Mouse (Mus musculus): ENCODE measurements around the gene Cdv3. TPM values are rescaled to one million over a fixed set of nuclear protein-coding genes. Genes with fewer than 3 reads are reported as not detected.
A peak's percentile ranks its signal among the peaks of the same experiment; 100 is the strongest.
"Not testable (repeated sequence)": the region's sequence is repeated elsewhere in the genome, so short reads cannot be mapped to it uniquely, and the experiment has no call there.

Gene Cdv3
- total and polyA plus RNA-seq, 2 experiments from 2014 or later: 85.7 to 97.5 TPM

DNA sequence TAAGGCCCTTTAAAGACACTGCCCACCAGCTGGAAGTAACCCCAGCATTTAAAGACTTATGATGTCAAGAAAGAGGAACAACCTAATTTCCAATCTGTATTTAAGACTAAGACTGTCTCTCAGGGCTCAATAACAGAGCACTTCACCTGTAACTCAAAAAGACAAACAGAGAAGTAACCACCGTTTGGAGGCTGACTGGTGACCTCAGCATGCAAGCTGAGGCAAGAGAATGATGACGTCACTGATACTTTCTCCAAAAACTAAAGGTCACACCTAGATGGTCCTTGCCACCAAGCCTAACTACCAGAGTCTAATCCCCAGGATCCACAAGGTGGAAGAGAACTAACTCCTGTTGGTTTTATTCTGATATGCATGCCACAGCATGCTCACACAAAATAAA lies 5.0 kb downstream of the Cdv3 start:
- H3K36me3 ChIP-seq (ENCODE audit: insufficient read depth, low read length): peaks cover 12% of the 10 kb centered on the region; the same call in 1 of the 2 replicates
- H3K4me3 ChIP-seq (ENCODE audit: low read length): no peak overlapping the region
- no peaks in the 10 kb centered on the region for H3K27me3 ChIP-seq (ENCODE audit: insufficient read depth, low read length)
- no peak overlapping the region for H3K4me2 ChIP-seq (ENCODE audit: low read depth, low read length)
- H3K9me3 ChIP-seq (ENCODE audit: low read length): no peaks in the 10 kb centered on the region
- H3K9ac ChIP-seq (replicated peaks; ENCODE audit: low read length): no peak overlapping the region
- ATAC-seq (no peak), DNase-seq (ENCODE audit: low spot score) (no peak)
- WGBS: 79% methylated on average over 2 of the region's 2 CpGs
- no peak for TF ChIP-seq CTCF (IDR thresholded peaks at IDR 0.05; ENCODE audit: low read depth)
- H3K27ac ChIP-seq: no peak overlapping the region
- 0 out of 2 replicates have a peak, but pooled peaks cover 12% of the 10 kb centered on the region for H3K4me1 ChIP-seq (ENCODE audit: insufficient read depth, low read length)

DNA sequence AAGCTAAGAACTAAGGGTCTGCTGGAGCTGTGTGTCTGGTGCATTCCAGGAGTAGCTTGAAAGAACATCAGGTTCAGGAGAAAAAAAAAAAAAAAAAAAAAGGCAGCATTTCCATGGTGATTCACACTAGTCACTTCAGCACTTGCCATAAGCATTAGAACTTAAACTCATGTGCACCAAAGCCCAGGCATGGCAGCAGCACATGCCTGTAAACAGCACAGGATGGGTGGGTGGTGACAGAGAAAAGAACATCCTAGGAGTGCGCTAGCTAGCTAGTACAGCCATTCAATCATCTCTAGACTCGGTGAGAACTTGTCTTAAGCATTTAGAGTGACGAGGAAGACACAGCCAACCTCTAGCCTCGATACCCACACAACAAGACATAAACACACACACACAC lies 7.1 kb downstream of the Cdv3 start:
- H3K27ac ChIP-seq: no peak overlapping the region
- 0 out of 2 replicates have a peak, but pooled peaks cover 8% of the 10 kb centered on the region for H3K4me1 ChIP-seq (ENCODE audit: insufficient read depth, low read length)
- DNase-seq (ENCODE audit: low spot score) (no peak), ATAC-seq (no peak)
- H3K27me3 ChIP-seq (ENCODE audit: insufficient read depth, low read length): no peaks in the 10 kb centered on the region
- no peaks in the 10 kb centered on the region for H3K9me3 ChIP-seq (ENCODE audit: low read length)
- H3K4me3 ChIP-seq (ENCODE audit: low read length): no peak overlapping the region
- 82% methylated on average over 4 of the region's 4 CpGs for WGBS
- peaks cover 12% of the 10 kb centered on the region; the same call in 1 of the 2 replicates for H3K36me3 ChIP-seq (ENCODE audit: insufficient read depth, low read length)
- H3K4me2 ChIP-seq (ENCODE audit: low read depth, low read length): no peak overlapping the region
- no peak overlapping the region for H3K9ac ChIP-seq (replicated peaks; ENCODE audit: low read length)
- no peak for TF ChIP-seq CTCF (IDR thresholded peaks at IDR 0.05; ENCODE audit: low read depth)

DNA sequence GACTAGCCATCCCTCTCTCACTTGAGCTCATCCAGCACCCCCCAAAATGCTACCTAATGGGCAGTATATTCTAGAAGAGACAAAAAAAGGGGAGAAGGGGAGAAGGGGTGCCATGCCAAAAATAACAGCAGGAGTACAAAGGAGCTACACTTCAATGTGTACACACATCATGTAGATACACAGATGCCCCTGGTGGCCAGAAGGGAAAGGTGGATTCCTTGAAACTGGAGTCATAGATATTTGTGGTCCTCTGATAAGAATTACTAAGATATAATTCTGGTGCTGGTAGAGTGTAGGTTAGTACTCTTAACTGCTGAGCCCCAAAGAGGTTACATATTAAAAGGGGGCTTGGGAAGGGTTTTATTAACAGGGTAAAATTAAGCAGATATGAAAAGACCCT lies 7.7 kb downstream of the Cdv3 start:
- ATAC-seq: no peak
- peak; percentile 32 for DNase-seq (ENCODE audit: low spot score)

DNA sequence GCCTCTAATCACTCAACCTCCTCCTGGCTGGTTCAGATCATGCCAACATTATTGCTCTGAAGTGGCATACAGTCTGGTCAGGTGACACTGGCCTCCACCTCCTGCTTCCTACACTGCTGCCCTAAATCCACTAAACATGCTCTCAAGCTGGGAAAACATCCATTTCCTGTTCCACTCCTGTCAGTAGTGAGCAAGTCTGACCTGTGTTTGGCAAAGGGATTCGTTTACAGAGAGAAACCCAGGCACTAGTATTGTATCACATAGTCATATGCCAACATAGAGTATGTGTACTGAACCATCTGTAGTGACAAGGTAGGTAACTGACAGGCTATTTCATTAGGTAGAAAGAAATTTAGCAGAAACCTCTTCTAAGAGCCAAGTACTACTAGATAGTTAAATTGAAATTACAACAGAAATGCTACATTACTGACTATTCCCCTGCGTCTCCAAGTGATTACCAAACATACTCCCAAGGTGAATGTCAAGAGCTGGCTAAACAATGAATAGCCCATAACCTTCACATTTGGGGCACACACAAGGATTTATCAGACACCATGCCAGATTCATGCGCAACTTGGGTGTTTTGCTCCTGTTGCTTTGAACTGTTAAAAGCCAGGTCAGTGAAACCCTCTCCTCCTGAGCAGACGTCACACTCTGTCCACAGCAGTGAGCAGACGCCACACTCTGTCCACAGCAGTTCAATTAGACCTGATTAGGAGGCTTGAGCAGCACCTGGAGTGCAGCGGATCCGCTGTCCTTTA lies 12.0 kb downstream of the Cdv3 start:
- not testable (repeated sequence) for H3K4me2 ChIP-seq (ENCODE audit: low read depth, low read length); H3K4me1 ChIP-seq (ENCODE audit: insufficient read depth, low read length); DNase-seq (ENCODE audit: low spot score); H3K9me3 ChIP-seq (ENCODE audit: low read length); H3K9ac ChIP-seq (replicated peaks; ENCODE audit: low read length); H3K27me3 ChIP-seq (ENCODE audit: insufficient read depth, low read length); H3K27ac ChIP-seq; H3K4me3 ChIP-seq (ENCODE audit: low read length); H3K36me3 ChIP-seq (ENCODE audit: insufficient read depth, low read length); ATAC-seq
- 83% methylated on average over 5 of the region's 7 CpGs for WGBS

More for the DNA sequence above, 7.7 kb downstream of the Cdv3 start:
- H3K4me3 ChIP-seq (ENCODE audit: low read length): no peak overlapping the region
- H3K9me3 ChIP-seq (ENCODE audit: low read length): no peaks in the 10 kb centered on the region
- peak; percentile 64 for TF ChIP-seq CTCF (IDR thresholded peaks at IDR 0.05; ENCODE audit: low read depth)
- no peaks in the 10 kb centered on the region for H3K27me3 ChIP-seq (ENCODE audit: insufficient read depth, low read length)
- H3K27ac ChIP-seq: no peak overlapping the region
- no peak overlapping the region for H3K4me2 ChIP-seq (ENCODE audit: low read depth, low read length)
- H3K4me1 ChIP-seq (ENCODE audit: insufficient read depth, low read length): 0 out of 2 replicates have a peak, but pooled peaks cover 5% of the 10 kb centered on the region
- no peak overlapping the region for H3K9ac ChIP-seq (replicated peaks; ENCODE audit: low read length)
- H3K36me3 ChIP-seq (ENCODE audit: insufficient read depth, low read length): peaks cover 12% of the 10 kb centered on the region; the same call in 1 of the 2 replicates

DNA sequence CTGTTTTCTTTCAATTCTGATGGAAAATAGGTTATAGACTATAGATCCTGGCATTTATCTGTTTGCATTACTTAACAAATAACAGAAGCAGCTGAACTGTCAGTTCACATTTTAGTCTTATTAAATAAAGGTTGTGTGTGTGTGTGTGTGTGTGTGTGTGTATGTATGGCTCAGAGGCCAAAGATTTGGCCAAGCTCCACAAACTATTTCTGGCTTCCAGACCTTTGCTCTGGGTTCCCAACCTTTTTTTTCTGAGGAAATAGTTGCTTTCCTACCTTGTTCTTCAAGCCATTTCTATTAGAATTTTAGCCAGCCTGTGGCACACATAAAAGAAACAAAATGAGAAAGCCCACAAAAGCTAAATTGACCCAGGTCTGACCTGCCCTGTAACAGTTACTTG lies 16.8 kb downstream of the Cdv3 start:
- Histone ChIP-seq H3K36me3 (ENCODE audit: insufficient read depth, low read length) (peaks cover 9% of the 10 kb centered on the region; the same call in 1 of the 2 replicates), H3K27me3 (ENCODE audit: insufficient read depth, low read length) (no peaks in the 10 kb centered on the region), H3K4me2 (ENCODE audit: low read depth, low read length) (no peak overlapping the region), H3K4me1 (ENCODE audit: insufficient read depth, low read length) (no peaks in the 10 kb centered on the region), H3K9me3 (ENCODE audit: low read length) (no peaks in the 10 kb centered on the region), H3K27ac (no peak overlapping the region), H3K9ac (replicated peaks; ENCODE audit: low read length) (no peak overlapping the region), H3K4me3 (ENCODE audit: low read length) (no peak overlapping the region)
- TF ChIP-seq CTCF (IDR thresholded peaks at IDR 0.05; ENCODE audit: low read depth): no peak
- DNase-seq (ENCODE audit: low spot score) (no peak), ATAC-seq (no peak)

DNA sequence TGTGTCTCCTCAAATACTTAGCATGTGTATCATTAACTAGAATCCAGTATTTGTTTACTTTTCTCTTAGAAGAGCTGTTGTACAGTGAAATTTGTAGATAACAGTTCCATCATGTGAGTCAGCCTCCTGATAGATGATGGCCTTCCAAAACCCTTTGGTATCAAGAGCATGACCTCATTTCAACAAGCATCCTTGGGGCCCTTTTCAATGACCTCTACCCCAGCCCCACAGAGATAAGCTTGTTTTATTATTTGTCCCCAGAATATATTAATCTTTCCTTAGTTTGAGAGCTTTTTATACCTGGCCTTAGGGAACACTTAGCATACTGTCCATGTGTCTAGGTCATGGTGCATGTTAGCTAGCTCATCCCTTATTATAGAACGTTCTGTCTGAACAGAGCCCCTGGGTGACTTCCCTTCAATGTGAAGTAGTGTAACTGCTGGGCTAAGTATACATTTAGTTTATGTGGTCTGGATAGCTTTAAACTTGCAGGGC lies 17.6 kb downstream of the Cdv3 start:
- no peak for TF ChIP-seq CTCF (IDR thresholded peaks at IDR 0.05; ENCODE audit: low read depth)
- no peak overlapping the region for H3K4me3 ChIP-seq (ENCODE audit: low read length)
- 87% methylated on average over 1 of the region's 1 CpGs for WGBS

DNA sequence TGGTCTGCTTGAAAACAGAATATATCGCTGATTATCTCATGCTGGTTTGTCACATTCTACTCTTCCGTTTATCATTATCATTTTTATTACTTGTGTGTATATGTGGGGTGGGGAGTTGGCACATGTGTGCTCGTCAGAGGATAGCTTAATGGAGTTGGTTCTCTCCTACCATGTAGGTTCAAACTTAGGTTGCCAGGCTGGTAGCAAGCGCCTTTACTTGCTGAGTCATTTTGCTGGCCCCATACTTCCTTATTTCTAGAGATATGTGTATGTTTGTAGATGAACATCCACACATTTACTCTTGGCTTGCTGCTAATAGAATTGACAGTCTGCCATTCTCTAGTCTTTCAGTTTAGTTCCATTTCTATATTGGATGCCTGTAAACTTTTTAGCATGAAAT lies 18.6 kb downstream of the Cdv3 start:
- peaks cover 15% of the 10 kb centered on the region; the same call in 1 of the 2 replicates for H3K36me3 ChIP-seq (ENCODE audit: insufficient read depth, low read length)
- H3K4me2 ChIP-seq (ENCODE audit: low read depth, low read length): no peak overlapping the region
- no peak for ATAC-seq
- no peak for TF ChIP-seq CTCF (IDR thresholded peaks at IDR 0.05; ENCODE audit: low read depth)
- no peak overlapping the region for H3K27ac ChIP-seq
- DNase-seq (ENCODE audit: low spot score): no peak
- H3K4me1 ChIP-seq (ENCODE audit: insufficient read depth, low read length): no peaks in the 10 kb centered on the region
- H3K27me3 ChIP-seq (ENCODE audit: insufficient read depth, low read length): no peaks in the 10 kb centered on the region
- WGBS: 90% methylated on average over 4 of the region's 4 CpGs
- no peak overlapping the region for H3K9ac ChIP-seq (replicated peaks; ENCODE audit: low read length)
- H3K4me3 ChIP-seq (ENCODE audit: low read length): no peak overlapping the region
- no peaks in the 10 kb centered on the region for H3K9me3 ChIP-seq (ENCODE audit: low read length)

More for the DNA sequence above, 17.6 kb downstream of the Cdv3 start:
- H3K36me3 ChIP-seq (ENCODE audit: insufficient read depth, low read length): peaks cover 9% of the 10 kb centered on the region; the same call in 1 of the 2 replicates
- no peak overlapping the region for H3K9ac ChIP-seq (replicated peaks; ENCODE audit: low read length)
- no peaks in the 10 kb centered on the region for H3K9me3 ChIP-seq (ENCODE audit: low read length)
- H3K4me1 ChIP-seq (ENCODE audit: insufficient read depth, low read length): no peaks in the 10 kb centered on the region
- no peak overlapping the region for H3K4me2 ChIP-seq (ENCODE audit: low read depth, low read length)
- no peaks in the 10 kb centered on the region for H3K27me3 ChIP-seq (ENCODE audit: insufficient read depth, low read length)
- ATAC-seq: no peak
- H3K27ac ChIP-seq: no peak overlapping the region
- no peak for DNase-seq (ENCODE audit: low spot score)
